Mouse (Mus musculus): Measurements from ENCODE around the gene Anp32b. TPM values are rescaled to one million over a fixed set of nuclear protein-coding genes. Genes with fewer than 3 reads are reported as not detected.

Anp32b gene
- polyA plus RNA-seq, 1 experiment from 2014 or later: 242 TPM

DNA sequence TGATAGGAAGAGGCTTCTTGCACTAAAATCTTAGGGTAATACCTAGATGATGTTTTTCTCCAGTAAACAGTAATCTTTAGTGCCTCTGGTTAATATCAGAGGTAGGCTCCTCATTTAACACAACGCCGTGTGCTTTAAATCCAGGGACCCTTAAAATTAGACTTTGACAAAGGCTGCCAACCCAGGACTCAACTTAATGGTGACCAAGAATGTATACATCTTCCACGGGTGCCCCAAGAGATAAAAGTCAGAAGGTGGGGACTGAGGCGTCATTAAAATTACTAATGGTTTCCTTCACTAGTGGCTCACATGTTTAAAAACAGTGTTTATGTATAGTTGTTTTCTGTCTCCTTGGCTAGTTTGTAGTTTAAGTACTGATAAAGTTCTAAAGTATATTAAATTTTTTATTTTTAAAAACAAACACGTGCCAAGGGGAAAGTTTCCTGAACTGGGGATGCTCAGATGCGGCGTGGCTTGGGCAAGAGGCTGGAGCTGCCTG lies 633 bp upstream of the Anp32b start:
- Histone ChIP-seq H3K27ac (ENCODE audit: low read length) (peak overlapping the region; percentile 99), H3K9me3 (ENCODE audit: control insufficient read depth, low read depth, low read length) (no peaks in the 10 kb centered on the region), H3K4me1 (ENCODE audit: control insufficient read depth, insufficient read depth, low read length) (peaks cover 22% of the 10 kb centered on the region), H3K36me3 (ENCODE audit: control insufficient read depth, insufficient read depth, low read length) (no peaks in the 10 kb centered on the region), H3K27me3 (ENCODE audit: control insufficient read depth, insufficient read depth, low read length) (no peaks in the 10 kb centered on the region), H3K4me2 (replicated peaks; ENCODE audit: low read depth, low read length) (peak overlapping the region; percentile 72), H3K4me3 (ENCODE audit: low read depth, low read length) (peak overlapping the region; percentile 89), H3K9ac (replicated peaks; ENCODE audit: low read depth, low read length) (peak overlapping the region; percentile 99)
- ATAC-seq (ENCODE audit: insufficient number of reproducible peaks, insufficient read depth, low FRiP score, low read depth): no peak
- 18% methylated on average over 7 of the region's 7 CpGs for WGBS

DNA sequence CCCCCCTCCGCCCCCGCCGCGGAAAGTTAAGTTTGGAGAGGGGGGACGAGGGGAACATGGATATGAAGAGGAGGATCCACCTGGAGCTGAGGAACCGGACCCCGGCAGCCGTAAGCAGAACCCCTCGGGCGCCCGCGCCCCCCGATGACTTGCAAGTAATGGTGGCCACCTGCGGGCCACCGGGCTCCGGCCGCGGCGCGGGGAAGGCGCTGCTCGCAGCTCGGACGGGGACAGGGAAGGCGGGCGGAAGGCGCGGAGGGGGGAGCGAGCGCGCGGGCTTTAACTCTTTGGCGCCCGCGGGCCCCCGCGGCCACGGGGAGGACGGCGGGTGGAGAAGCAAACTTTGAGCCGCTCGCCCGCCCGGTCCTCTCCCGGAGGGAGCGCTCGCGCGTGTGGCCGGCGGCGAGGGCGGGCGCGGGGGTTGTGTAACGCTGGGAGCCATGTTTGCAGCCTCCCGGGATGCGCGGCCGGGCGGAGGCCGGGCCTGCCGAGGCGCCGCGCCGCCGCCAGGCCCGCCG lies 597 bp downstream of the Anp32b start:
- peak overlapping the region; percentile 99 for H3K9ac ChIP-seq (replicated peaks; ENCODE audit: low read depth, low read length)
- H3K27me3 ChIP-seq (ENCODE audit: control insufficient read depth, insufficient read depth, low read length): no peaks in the 10 kb centered on the region
- H3K4me2 ChIP-seq (replicated peaks; ENCODE audit: low read depth, low read length): peak overlapping the region; percentile 84
- H3K4me3 ChIP-seq (ENCODE audit: low read depth, low read length): peak overlapping the region; percentile 89
- peak; percentile 19 for ATAC-seq (ENCODE audit: insufficient number of reproducible peaks, insufficient read depth, low FRiP score, low read depth)
- peak overlapping the region; percentile 99 for H3K27ac ChIP-seq (ENCODE audit: low read length)
- H3K4me1 ChIP-seq (ENCODE audit: control insufficient read depth, insufficient read depth, low read length): peaks cover 24% of the 10 kb centered on the region
- 1% methylated on average over 51 of the region's 70 CpGs for WGBS
- H3K9me3 ChIP-seq (ENCODE audit: control insufficient read depth, low read depth, low read length): no peaks in the 10 kb centered on the region
- H3K36me3 ChIP-seq (ENCODE audit: control insufficient read depth, insufficient read depth, low read length): no peaks in the 10 kb centered on the region

DNA sequence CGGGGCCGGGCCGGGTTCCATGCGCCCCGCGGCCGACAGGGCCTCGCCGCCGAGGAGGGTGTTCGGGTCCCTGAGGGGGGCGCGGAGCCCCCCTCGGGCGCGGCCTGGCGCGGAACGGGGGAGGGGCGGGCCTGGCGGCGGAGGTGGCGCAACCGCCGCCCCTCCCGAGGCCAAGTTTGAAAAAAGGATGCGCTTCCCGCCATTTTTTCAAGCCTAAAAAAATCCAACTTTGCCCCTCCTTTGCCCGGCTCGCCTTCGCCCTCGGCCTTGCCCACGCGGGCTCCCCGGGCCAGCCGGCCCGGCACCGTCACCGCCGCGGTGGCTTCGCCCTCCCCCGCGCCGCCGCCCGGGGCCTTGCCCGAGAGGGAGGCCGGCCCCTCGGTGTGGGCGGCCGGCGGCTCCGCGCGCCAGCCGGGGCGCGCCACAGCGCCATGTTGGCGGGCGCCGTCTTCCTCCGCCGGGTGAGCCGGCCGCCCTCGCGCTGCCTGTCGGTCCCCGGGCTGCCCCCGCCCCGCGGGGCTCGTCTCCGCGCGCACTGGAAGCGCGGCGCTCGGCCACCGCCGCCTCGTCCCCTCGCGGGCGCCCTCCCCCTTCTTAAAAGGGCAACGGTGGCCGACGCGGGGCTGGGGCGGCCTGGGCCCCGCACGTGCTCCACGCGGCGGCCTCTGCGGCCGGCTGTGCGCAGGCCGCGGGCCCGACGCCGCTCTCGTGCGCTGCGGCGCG lies 1.2 kb downstream of the Anp32b start:
- no peaks in the 10 kb centered on the region for H3K27me3 ChIP-seq (ENCODE audit: control insufficient read depth, insufficient read depth, low read length)
- H3K27ac ChIP-seq (ENCODE audit: low read length): peak overlapping the region; percentile 99
- 0% methylated on average over 46 of the region's 111 CpGs for WGBS
- peak overlapping the region; percentile 99 for H3K9ac ChIP-seq (replicated peaks; ENCODE audit: low read depth, low read length)
- H3K4me2 ChIP-seq (replicated peaks; ENCODE audit: low read depth, low read length): peak overlapping the region; percentile 84
- H3K36me3 ChIP-seq (ENCODE audit: control insufficient read depth, insufficient read depth, low read length): no peaks in the 10 kb centered on the region
- peaks cover 24% of the 10 kb centered on the region for H3K4me1 ChIP-seq (ENCODE audit: control insufficient read depth, insufficient read depth, low read length)
- peak; percentile 16 for ATAC-seq (ENCODE audit: insufficient number of reproducible peaks, insufficient read depth, low FRiP score, low read depth)
- peak overlapping the region; percentile 89 for H3K4me3 ChIP-seq (ENCODE audit: low read depth, low read length)
- H3K9me3 ChIP-seq (ENCODE audit: control insufficient read depth, low read depth, low read length): no peaks in the 10 kb centered on the region

DNA sequence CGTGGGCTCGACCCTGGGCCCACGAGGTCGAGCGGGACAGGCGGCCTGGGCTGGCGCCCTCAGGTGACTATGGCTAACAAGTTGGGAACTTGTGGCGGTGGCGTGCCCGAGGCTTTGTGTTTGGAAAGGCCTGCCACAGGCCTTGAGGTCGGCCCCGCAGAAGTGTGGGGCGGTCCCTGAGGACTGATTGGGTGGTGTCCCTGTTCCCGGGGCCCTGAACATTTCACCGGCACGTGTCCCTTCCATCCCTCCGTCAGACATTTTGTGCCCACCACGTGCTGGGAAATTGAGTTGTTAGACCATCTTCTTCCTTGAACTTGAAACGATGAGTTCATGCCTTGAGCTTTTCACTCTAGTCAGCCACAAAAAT lies 1.8 kb downstream of the Anp32b start:
- Histone ChIP-seq H3K27me3 (ENCODE audit: control insufficient read depth, insufficient read depth, low read length) (no peaks in the 10 kb centered on the region), H3K4me2 (replicated peaks; ENCODE audit: low read depth, low read length) (peak overlapping the region; percentile 84), H3K4me3 (ENCODE audit: low read depth, low read length) (peak overlapping the region; percentile 89), H3K9me3 (ENCODE audit: control insufficient read depth, low read depth, low read length) (no peaks in the 10 kb centered on the region), H3K4me1 (ENCODE audit: control insufficient read depth, insufficient read depth, low read length) (peaks cover 24% of the 10 kb centered on the region), H3K9ac (replicated peaks; ENCODE audit: low read depth, low read length) (peak overlapping the region; percentile 99), H3K27ac (ENCODE audit: low read length) (peak overlapping the region; percentile 99), H3K36me3 (ENCODE audit: control insufficient read depth, insufficient read depth, low read length) (no peaks in the 10 kb centered on the region)
- WGBS: 0% methylated on average over 19 of the region's 19 CpGs
- ATAC-seq (ENCODE audit: insufficient number of reproducible peaks, insufficient read depth, low FRiP score, low read depth): peak; percentile 43; the same call in 1 of the 2 replicates

DNA sequence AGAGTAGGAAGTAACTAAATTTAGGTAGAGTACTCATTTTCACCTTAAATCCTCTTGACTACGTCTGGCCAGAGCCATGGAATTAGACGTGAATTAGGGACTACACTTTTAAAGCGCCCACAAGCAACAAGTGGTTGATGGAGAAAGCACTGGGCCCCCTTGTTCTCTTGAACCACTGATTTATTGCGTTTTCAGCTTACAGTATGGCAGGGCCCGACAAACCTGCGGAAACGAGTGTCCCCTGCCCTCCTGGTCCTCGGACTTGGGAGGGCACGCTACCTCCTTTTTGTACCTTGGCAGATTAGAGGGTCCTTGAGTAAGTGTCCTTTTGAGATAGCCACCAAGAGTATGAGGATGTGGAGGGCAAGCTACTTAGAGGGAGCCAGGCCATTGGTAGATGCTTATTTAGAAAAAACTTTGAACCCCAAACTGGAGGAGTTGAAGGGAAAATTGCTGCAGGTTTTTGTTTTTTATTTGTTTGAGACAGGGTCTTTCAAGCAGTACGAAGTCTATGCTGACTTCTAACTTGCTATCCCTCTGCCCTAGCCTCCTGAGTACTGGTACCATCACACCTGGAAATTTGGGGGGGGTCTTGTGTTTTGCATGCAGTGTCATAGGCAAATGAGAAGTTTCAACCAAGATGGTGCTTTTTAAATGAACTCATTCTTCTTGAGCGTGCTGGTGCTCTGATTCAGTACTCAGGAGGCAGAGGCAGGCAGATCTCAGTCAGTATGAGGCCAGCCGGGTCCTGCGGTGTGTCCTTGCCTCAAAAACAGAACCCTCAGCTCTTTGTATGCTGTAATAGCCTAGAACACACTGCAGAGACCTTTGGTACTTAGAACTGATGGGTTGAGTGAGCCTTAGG lies 2.4 kb downstream of the Anp32b start:
- peak overlapping the region; percentile 99 for H3K9ac ChIP-seq (replicated peaks; ENCODE audit: low read depth, low read length)
- peak overlapping the region; percentile 99 for H3K27ac ChIP-seq (ENCODE audit: low read length)
- H3K9me3 ChIP-seq (ENCODE audit: control insufficient read depth, low read depth, low read length): no peaks in the 10 kb centered on the region
- no peaks in the 10 kb centered on the region for H3K27me3 ChIP-seq (ENCODE audit: control insufficient read depth, insufficient read depth, low read length)
- H3K4me2 ChIP-seq (replicated peaks; ENCODE audit: low read depth, low read length): peak overlapping the region; percentile 84
- H3K4me3 ChIP-seq (ENCODE audit: low read depth, low read length): peak overlapping the region; percentile 89
- H3K36me3 ChIP-seq (ENCODE audit: control insufficient read depth, insufficient read depth, low read length): no peaks in the 10 kb centered on the region
- 32% methylated on average over 13 of the region's 13 CpGs for WGBS
- ATAC-seq (ENCODE audit: insufficient number of reproducible peaks, insufficient read depth, low FRiP score, low read depth): no peak
- H3K4me1 ChIP-seq (ENCODE audit: control insufficient read depth, insufficient read depth, low read length): peaks cover 24% of the 10 kb centered on the region

DNA sequence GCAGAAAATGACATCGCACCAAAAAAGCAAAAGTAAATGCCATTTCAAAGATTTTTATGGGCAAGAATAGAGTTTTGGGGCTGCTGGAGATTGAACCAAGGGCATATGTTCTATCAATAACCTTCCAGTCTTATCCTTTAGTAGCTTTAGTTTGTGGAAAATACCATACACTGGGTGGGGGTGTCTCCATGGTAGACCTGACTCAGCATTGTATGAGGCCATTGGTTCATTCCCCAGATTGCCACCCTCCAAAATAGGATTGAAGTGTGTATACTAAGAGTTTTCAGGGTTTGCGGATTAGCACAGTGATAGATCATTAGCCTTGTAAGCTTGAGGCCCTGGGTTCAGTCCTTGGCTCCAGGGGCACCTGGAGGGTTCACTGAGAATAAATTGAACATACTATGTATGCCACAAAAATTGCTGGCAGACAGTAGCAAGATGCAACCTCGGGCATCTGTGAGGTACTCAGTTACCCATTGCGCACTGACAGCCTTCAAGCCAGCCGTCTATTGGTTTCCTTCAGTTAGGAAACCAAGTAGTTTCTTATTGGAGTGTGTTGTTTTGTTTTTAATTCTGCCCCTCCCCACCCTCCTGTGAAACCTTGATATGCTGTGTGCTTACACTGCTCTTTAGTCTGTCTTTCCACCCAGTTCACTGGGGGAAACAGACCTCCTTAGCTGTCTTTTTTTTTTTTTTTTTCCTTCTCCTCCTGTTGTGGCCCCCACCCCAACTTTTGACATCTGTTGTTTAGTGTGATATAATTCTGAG lies 3.6 kb downstream of the Anp32b start:
- Histone ChIP-seq H3K36me3 (ENCODE audit: control insufficient read depth, insufficient read depth, low read length) (no peaks in the 10 kb centered on the region), H3K4me1 (ENCODE audit: control insufficient read depth, insufficient read depth, low read length) (peaks cover 24% of the 10 kb centered on the region), H3K27me3 (ENCODE audit: control insufficient read depth, insufficient read depth, low read length) (no peaks in the 10 kb centered on the region), H3K4me2 (replicated peaks; ENCODE audit: low read depth, low read length) (peak overlapping the region; percentile 84; the same call in 1 of the 2 replicates), H3K27ac (ENCODE audit: low read length) (no peak overlapping the region), H3K4me3 (ENCODE audit: low read depth, low read length) (no peak overlapping the region), H3K9ac (replicated peaks; ENCODE audit: low read depth, low read length) (no peak overlapping the region), H3K9me3 (ENCODE audit: control insufficient read depth, low read depth, low read length) (no peaks in the 10 kb centered on the region)
- WGBS: 68% methylated on average over 5 of the region's 5 CpGs
- ATAC-seq (ENCODE audit: insufficient number of reproducible peaks, insufficient read depth, low FRiP score, low read depth): no peak

DNA sequence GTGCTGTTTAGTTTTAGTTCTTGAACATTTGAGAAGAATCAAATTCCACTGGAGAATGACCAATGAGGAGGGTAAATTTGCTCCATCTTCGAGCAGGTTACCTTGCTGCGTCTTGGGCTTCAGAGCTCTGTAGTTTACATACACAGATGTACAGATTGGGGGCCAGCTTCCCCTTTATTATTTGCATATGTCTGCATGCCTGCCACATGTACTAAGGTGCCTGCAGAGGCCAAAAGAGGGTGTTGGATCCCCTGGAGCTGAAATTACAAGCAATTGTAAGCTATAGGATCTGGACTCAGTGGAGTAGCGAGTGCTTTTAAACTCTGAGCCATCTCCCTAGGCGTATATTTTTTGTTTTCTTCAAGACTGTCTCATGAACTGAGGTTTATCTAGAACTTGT lies 6.1 kb downstream of the Anp32b start:
- Histone ChIP-seq H3K27ac (ENCODE audit: low read length) (no peak overlapping the region), H3K36me3 (ENCODE audit: control insufficient read depth, insufficient read depth, low read length) (peaks cover 18% of the 10 kb centered on the region), H3K4me1 (ENCODE audit: control insufficient read depth, insufficient read depth, low read length) (peaks cover 22% of the 10 kb centered on the region), H3K4me2 (replicated peaks; ENCODE audit: low read depth, low read length) (no peak overlapping the region), H3K9me3 (ENCODE audit: control insufficient read depth, low read depth, low read length) (no peaks in the 10 kb centered on the region), H3K4me3 (ENCODE audit: low read depth, low read length) (no peak overlapping the region), H3K27me3 (ENCODE audit: control insufficient read depth, insufficient read depth, low read length) (no peaks in the 10 kb centered on the region), H3K9ac (replicated peaks; ENCODE audit: low read depth, low read length) (no peak overlapping the region)
- WGBS: 79% methylated on average over 4 of the region's 4 CpGs
- ATAC-seq (ENCODE audit: insufficient number of reproducible peaks, insufficient read depth, low FRiP score, low read depth): no peak

DNA sequence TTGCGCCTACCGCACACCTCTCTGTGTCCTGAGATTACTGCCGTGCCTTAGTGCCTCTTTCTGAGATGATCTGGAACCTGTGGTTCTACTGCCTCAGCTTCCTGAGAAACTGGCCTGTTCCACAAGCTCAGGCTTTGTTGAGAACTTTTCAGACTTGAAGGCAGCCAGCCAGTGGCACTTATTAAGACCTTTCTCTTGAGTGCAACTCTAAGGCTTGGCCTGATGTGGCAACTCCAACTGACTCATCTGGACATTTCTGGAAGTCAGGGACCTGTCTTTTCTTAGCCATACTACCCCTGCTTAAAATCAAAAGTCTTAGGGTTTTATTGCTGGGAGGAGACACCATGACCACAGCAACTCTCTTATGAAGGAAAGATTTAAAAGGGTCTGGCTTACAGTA lies 6.5 kb downstream of the Anp32b start:
- peaks cover 22% of the 10 kb centered on the region for H3K4me1 ChIP-seq (ENCODE audit: control insufficient read depth, insufficient read depth, low read length)
- peaks cover 20% of the 10 kb centered on the region for H3K36me3 ChIP-seq (ENCODE audit: control insufficient read depth, insufficient read depth, low read length)
- H3K4me2 ChIP-seq (replicated peaks; ENCODE audit: low read depth, low read length): no peak overlapping the region
- WGBS: 89% methylated on average over 3 of the region's 3 CpGs
- no peaks in the 10 kb centered on the region for H3K9me3 ChIP-seq (ENCODE audit: control insufficient read depth, low read depth, low read length)
- no peak overlapping the region for H3K4me3 ChIP-seq (ENCODE audit: low read depth, low read length)
- H3K27me3 ChIP-seq (ENCODE audit: control insufficient read depth, insufficient read depth, low read length): no peaks in the 10 kb centered on the region
- ATAC-seq (ENCODE audit: insufficient number of reproducible peaks, insufficient read depth, low FRiP score, low read depth): no peak
- H3K27ac ChIP-seq (ENCODE audit: low read length): no peak overlapping the region
- no peak overlapping the region for H3K9ac ChIP-seq (replicated peaks; ENCODE audit: low read depth, low read length)

Measured in stomach, embryonic 14.5 days (tissue).